13 mouse cellular contexts compared by ENCODE assay signal in the genomic region with DNA sequence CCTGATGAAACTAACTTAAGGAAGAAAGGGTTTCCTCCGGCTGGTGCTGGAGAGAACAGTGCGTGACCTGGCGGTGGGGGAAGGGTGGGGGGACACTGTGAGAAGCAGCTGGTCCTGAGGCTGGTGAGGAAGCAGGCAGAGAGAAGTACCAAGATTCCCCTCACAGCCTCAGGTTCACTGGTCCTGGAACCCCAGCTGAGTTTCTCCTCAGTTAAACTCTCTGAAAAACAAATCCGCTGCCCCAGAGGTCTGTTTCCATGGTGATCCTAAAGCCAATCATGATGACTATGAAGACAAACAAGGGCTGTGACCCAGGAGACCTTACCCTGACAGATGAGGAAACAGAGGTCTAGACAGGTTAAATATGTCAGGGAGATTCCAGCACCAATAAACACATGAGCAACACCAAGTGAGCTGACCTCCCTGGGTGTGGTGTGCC. TPM values are rescaled to one million over a fixed set of nuclear protein-coding genes. Genes with fewer than 3 reads are reported as not detected.
A peak's percentile ranks its signal among the peaks of the same experiment; 100 is the strongest.
DNase-seq lines count a peak whose midpoint lies in the region; ATAC-seq and TF ChIP-seq lines count a peak whose summit lies in the region.
"Had no signal": no experiment of that assay in that cellular context is flagged by ENCODE, and none has a peak within 500 bp of the region (broad histone marks: within the 10 kb centered on the region; RNA-seq: fewer than 3 reads in every experiment).

No protein-coding gene starts in this region.

- DNase-seq in CD4-positive, CD25-positive, alpha-beta regulatory T cell, adult 2 months (ENCODE audit: low read depth, low spot score): peak; percentile 55
- DNase-seq in thymus, postnatal 14 days: peak; percentile 18
- DNase-seq in thymus, adult 2 months: no peak
- DNase-seq in frontal cortex, adult 2 months (ENCODE audit: extremely low spot score in 1 of 2, low spot score in 1 of 2): no peak
- DNase-seq in layer of hippocampus, adult 8-10 months (ENCODE audit: low spot score in 2 of 2): no peak
- DNase-seq: gastrocnemius, postnatal 25 days; kidney, adult 18-20 months; thymus, adult 18-20 months had no signal

- no peak overlapping the region for H3K27ac ChIP-seq in thymus, adult 2 months (ENCODE audit: control insufficient read depth, insufficient read depth, low read length)
- H3K27ac ChIP-seq in liver, embryonic 16.5 days (ENCODE audit: low read length): no peak overlapping the region
- H3K27ac ChIP-seq: lung, embryonic 15.5 days; neural tube, embryonic 15.5 days had no signal

- H3K27me3 ChIP-seq in thymus, adult 2 months (ENCODE audit: control insufficient read depth, insufficient read depth, low read length): no peaks in the 10 kb centered on the region
- H3K27me3 ChIP-seq in liver, embryonic 16.5 days (ENCODE audit: control insufficient read depth, insufficient read depth, low read depth, low read length): no peaks in the 10 kb centered on the region
- H3K27me3 ChIP-seq: lung, embryonic 15.5 days; neural tube, embryonic 15.5 days had no signal

- 0 out of 2 replicates have a peak, but pooled peaks cover 2% of the 10 kb centered on the region for H3K4me1 ChIP-seq in thymus, adult 2 months (replicated peaks; ENCODE audit: control insufficient read depth, insufficient read depth, low read length)
- no peaks in the 10 kb centered on the region; the same call in none of the 2 replicates for H3K4me1 ChIP-seq in liver, embryonic 16.5 days (ENCODE audit: control insufficient read depth, low read depth, low read length)

- no peaks in the 10 kb centered on the region for H3K9me3 ChIP-seq in liver, embryonic 16.5 days (replicated peaks; ENCODE audit: control insufficient read depth, low read length)
- H3K9me3 ChIP-seq: lung, embryonic 15.5 days; neural tube, embryonic 15.5 days had no signal

- no peak overlapping the region for H3K4me3 ChIP-seq in thymus, adult 2 months (ENCODE audit: control insufficient read depth, insufficient read depth, low read length)
- no peak overlapping the region for H3K4me3 ChIP-seq in liver, embryonic 16.5 days (ENCODE audit: low read depth, low read length)
- H3K4me3 ChIP-seq: lung, embryonic 15.5 days; neural tube, embryonic 15.5 days had no signal

- H3K9ac ChIP-seq in liver, embryonic 16.5 days (ENCODE audit: low read depth, low read length): no peak overlapping the region
- H3K9ac ChIP-seq: lung, embryonic 15.5 days; neural tube, embryonic 15.5 days had no signal

- TF ChIP-seq POLR2A in thymus, adult 2 months (IDR thresholded peaks at IDR 0.05; ENCODE audit: control insufficient read depth, extremely low read depth, insufficient read depth, low read length, poor library complexity): no peak

- no peaks in the 10 kb centered on the region for H3K36me3 ChIP-seq in thymus, adult 2 months (ENCODE audit: control insufficient read depth, insufficient read depth, low read length)
- no peaks in the 10 kb centered on the region for H3K36me3 ChIP-seq in liver, embryonic 16.5 days (ENCODE audit: control insufficient read depth, insufficient read depth)
- H3K36me3 ChIP-seq: lung, embryonic 15.5 days; neural tube, embryonic 15.5 days had no signal

- no peak for TF ChIP-seq CTCF in thymus, adult 2 months (IDR thresholded peaks at IDR 0.05; ENCODE audit: borderline replicate concordance, control insufficient read depth, extremely low read depth, insufficient read depth, low read length, poor library complexity)

- 84% methylated on average over 4 of the region's 4 CpGs for WGBS in thymus, adult 2 months
- WGBS in liver, embryonic 16.5 days (ENCODE audit: insufficient replicate concordance): 37% methylated on average over 4 of the region's 4 CpGs

- no peak overlapping the region for H3K4me2 ChIP-seq in liver, embryonic 16.5 days (ENCODE audit: low read depth, low read length)
- H3K4me2 ChIP-seq: lung, embryonic 15.5 days; neural tube, embryonic 15.5 days had no signal

- ATAC-seq in CD4-positive, CD25-positive, alpha-beta regulatory T cell, adult 4 months: no peak
- peak; percentile 82 for ATAC-seq in liver, embryonic 16.5 days (ENCODE audit: low read depth)
- no peak for ATAC-seq in frontal cortex, adult (ENCODE audit: low TSS enrichment)

RNA-seq across cellular contexts. Expression of a gene that starts 15.8 kb away (rescaled TPM):
- 10 to 100 TPM; 17.2 to 19.5 TPM for polyA plus RNA-seq in CD4-positive, CD25-positive, alpha-beta regulatory T cell, adult 4 months (2017; shearing (Covaris generic))
- 5.6 and 5.7 TPM in 2 replicates for polyA plus RNA-seq in thymus, adult 2 months (2012; rRNA removed)
- polyA plus RNA-seq in liver, embryonic 16.5 days (2015; fragmentation: Nextera tagmentation; extraction: Ambion mirVana): 7.2 and 8.0 TPM in 2 replicates
- 15.0 and 16.0 TPM in 2 replicates for polyA plus RNA-seq in frontal cortex, adult 2 months (2012; rRNA removed)
- total RNA-seq in layer of hippocampus, adult 8-10 months (2022): 10 to 100 TPM; 45.1 to 57.8 (median 50.1) TPM

Comparison
In these comparisons a context has a peak if more than half of its experiments do, and no peak if none do; other contexts are left out.
1. DNase-seq: peak in CD4-positive, CD25-positive, alpha-beta regulatory T cell, adult 2 months (single experiment) and thymus, postnatal 14 days (single experiment); none in thymus, adult 2 months (single experiment), frontal cortex, adult 2 months (0 of 2) and layer of hippocampus, adult 8-10 months (0 of 2).